Mouse (Mus musculus) forelimb bud, embryonic 11.5 days (tissue): ENCODE measurements around the gene Hip1.

Source experiments
- DNase-seq: peaks from one replicate; pipeline ENCODE4 v3.0.0-alpha.2; 2012; ENCODE audit warnings: low read depth, low spot score

The Hip1 gene

GRCm38 (mm10) chr5:135533431-135533830 lies 11.5 kb downstream of the Hip1 start:
- no peak for DNase-seq

- DNase-seq: no peak
Measured at GRCm38 (mm10) chr5:135531306-135531845, 13.5 kb downstream of the Hip1 start.

GRCm38 (mm10) chr5:135529964-135530363 lies 15.0 kb downstream of the Hip1 start:
- no peak for DNase-seq

GRCm38 (mm10) chr5:135529310-135529709 lies 15.6 kb downstream of the Hip1 start:
- no peak for DNase-seq

GRCm38 (mm10) chr5:135527986-135528385 lies 16.9 kb downstream of the Hip1 start:
- no peak for DNase-seq

- DNase-seq: no peak
Measured at GRCm38 (mm10) chr5:135524660-135525560, 20.0 kb downstream of the Hip1 start.

- DNase-seq: no peak
Measured at GRCm38 (mm10) chr5:135524087-135524486, 20.8 kb downstream of the Hip1 start.

- DNase-seq: no peak
Measured at GRCm38 (mm10) chr5:135522111-135522722, 22.7 kb downstream of the Hip1 start.

GRCm38 (mm10) chr5:135517348-135517883 lies 27.5 kb downstream of the Hip1 start:
- no peak for DNase-seq

GRCm38 (mm10) chr5:135513131-135513530 lies 31.8 kb downstream of the Hip1 start:
- no peak for DNase-seq

GRCm38 (mm10) chr5:135511105-135511504 lies 33.8 kb downstream of the Hip1 start:
- DNase-seq: no peak

GRCm38 (mm10) chr5:135508284-135508683 lies 36.6 kb downstream of the Hip1 start:
- DNase-seq: no peak

- DNase-seq: no peak
Measured at GRCm38 (mm10) chr5:135507561-135508273, 37.2 kb downstream of the Hip1 start.

- DNase-seq: no peak
Measured at GRCm38 (mm10) chr5:135505442-135505841, 39.5 kb downstream of the Hip1 start.

GRCm38 (mm10) chr5:135502931-135503330 lies 42.0 kb downstream of the Hip1 start:
- DNase-seq: no peak

- DNase-seq: no peak
Measured at GRCm38 (mm10) chr5:135502027-135502426, 42.9 kb downstream of the Hip1 start.

GRCm38 (mm10) chr5:135498914-135499313 lies 46.0 kb downstream of the Hip1 start:
- DNase-seq: no peak

GRCm38 (mm10) chr5:135497347-135497955 lies 47.5 kb downstream of the Hip1 start:
- no peak for DNase-seq

- no peak for DNase-seq
Measured at GRCm38 (mm10) chr5:135496489-135496888, 48.4 kb downstream of the Hip1 start.

- no peak for DNase-seq
Measured at GRCm38 (mm10) chr5:135495471-135495870, 49.4 kb downstream of the Hip1 start.

- DNase-seq: peak; percentile 23
Measured at GRCm38 (mm10) chr5:135494183-135494910, 50.6 kb downstream of the Hip1 start.
